Mouse (Mus musculus) midbrain, postnatal 0 days (tissue): ENCODE results near the gene Apobec1. TPM values are rescaled to one million over a fixed set of nuclear protein-coding genes. Genes with fewer than 3 reads are reported as not detected.
A peak's percentile ranks its signal among the peaks of the same experiment; 100 is the strongest.

Experiments
- ATAC-seq: fragments of 200-750 bp; cut with Nextera tagmentation; 2 replicates; pipeline ENCODE4 v1.8.0; 2017; ENCODE audit warnings: moderate number of reproducible peaks, mild to moderate bottlenecking, moderate TSS enrichment, moderate library complexity; ENCODE audit not compliant: low FRiP score
- DNase-seq: peaks from one replicate; pipeline ENCODE4 v3.0.0-alpha.2; 2015; ENCODE audit warnings: low spot score
- H3K27ac ChIP-seq: fragments of 300-500 bp; sonication (generic); 2 replicates; pipeline ENCODE4 v1.5.1; 2014; ENCODE audit warnings: low read depth, mild to moderate bottlenecking, low read length, mixed read lengths
- H3K27me3 ChIP-seq: fragments of 300-500 bp; sonication (generic); 2 replicates; pipeline ENCODE4 v1.6.1; 2014; ENCODE audit warnings: low read length, control low read depth, mixed read lengths; ENCODE audit not compliant: insufficient read depth
- H3K36me3 ChIP-seq: fragments of 300-500 bp; sonication (generic); 2 replicates; pipeline ENCODE4 v1.6.1; 2014; ENCODE audit warnings: low read length, control low read depth, mixed read lengths; ENCODE audit not compliant: insufficient read depth
- H3K4me1 ChIP-seq: fragments of 300-500 bp; sonication (generic); 2 replicates; pipeline ENCODE4 v1.6.1; 2014; ENCODE audit warnings: mild to moderate bottlenecking, control low read depth, antibody characterized with exemption, low read length, mixed read lengths; ENCODE audit not compliant: insufficient read depth
- H3K4me2 ChIP-seq: fragments of 300-500 bp; sonication (generic); 2 replicates; pipeline ENCODE4 v1.6.1; 2014; ENCODE audit warnings: low read depth, mild to moderate bottlenecking, low read length, mixed read lengths; ENCODE audit not compliant: poor library complexity, severe bottlenecking
- H3K4me3 ChIP-seq: fragments of 300-500 bp; sonication (generic); 2 replicates; pipeline ENCODE4 v1.5.1; 2014; ENCODE audit warnings: low read depth, mild to moderate bottlenecking, low read length, moderate library complexity
- H3K9ac ChIP-seq: fragments of 300-500 bp; sonication (generic); replicated peaks from 2 replicates; pipeline ENCODE4 v1.6.1; 2014; ENCODE audit warnings: mild to moderate bottlenecking, low read length, moderate library complexity, mixed read lengths; ENCODE audit not compliant: poor library complexity, severe bottlenecking
- H3K9me3 ChIP-seq: fragments of 300-500 bp; sonication (generic); 2 replicates; pipeline ENCODE4 v1.6.1; 2016; ENCODE audit warnings: low read length, control low read depth
- CTCF ChIP-seq: IDR thresholded peaks from 2 replicates; pipeline ENCODE4 v1.5.1; 2016; ENCODE audit warnings: antibody characterized with exemption, mild to moderate bottlenecking
- WGBS: fragments of 180-500 bp; shearing (Covaris S2); extraction: QIAGEN DNeasy Blood & Tissue Kit; methylation state at CpG from one replicate; pipeline ENCODE4 v1.1.7; 2014; 5-methylcytosine and 5-hydroxymethylcytosine counted together
- polyA plus RNA-seq: library from polyadenylated mRNA; unstranded; fragments of >200 nt; fragmentation: Nextera tagmentation; extraction: Ambion mirVana; gene quantifications from 2 replicates; pipeline ENCODE4 v1.2.1, GENCODE M21; 2015
- total RNA-seq: library from RNA; depleted of rRNA; stranded (reverse); fragments of >200 nt; gene quantifications from 2 replicates; pipeline ENCODE4 v1.2.3, GENCODE M21; 2014

The Apobec1 gene
- total and polyA plus RNA-seq, 2 experiments from 2014 or later: 0.88 to 2.1 TPM

- Histone ChIP-seq H3K9ac (no peak overlapping the region), H3K4me2 (peak overlapping the region; percentile 34; the same call in 1 of the 2 replicates), H3K27ac (no peak overlapping the region), H3K36me3 (no peaks in the 10 kb centered on the region), H3K9me3 (no peaks in the 10 kb centered on the region), H3K4me3 (no peak overlapping the region), H3K27me3 (no peaks in the 10 kb centered on the region), H3K4me1 (no peaks in the 10 kb centered on the region)
- 87% methylated on average over 20 of the region's 20 CpGs for WGBS
- DNase-seq (no peak), ATAC-seq (0 out of 2 replicates have a peak, but pooled peaks have one; percentile 10)
- TF ChIP-seq CTCF: no peak
Measured at GRCm38 (mm10) chr6:122561005-122561404, 41.2 kb downstream of the Apobec1 start.

GRCm38 (mm10) chr6:122560427-122560826 is 41.8 kb downstream of the Apobec1 start:
- Histone ChIP-seq H3K36me3 (no peaks in the 10 kb centered on the region), H3K27ac (no peak overlapping the region), H3K4me2 (peak overlapping the region; percentile 34), H3K4me3 (no peak overlapping the region), H3K27me3 (no peaks in the 10 kb centered on the region), H3K9ac (0 out of 2 replicates have a peak overlapping the region, but pooled peaks have one; percentile 44), H3K4me1 (no peaks in the 10 kb centered on the region), H3K9me3 (no peaks in the 10 kb centered on the region)
- peak; percentile 95 for TF ChIP-seq CTCF
- DNase-seq: peak; percentile 89
- peak; percentile 36 for ATAC-seq
- WGBS: 5% methylated on average over 17 of the region's 17 CpGs

GRCm38 (mm10) chr6:122556959-122557561 is 45.2 kb downstream of the Apobec1 start:
- peak; percentile 79 for DNase-seq
- WGBS: 23% methylated on average over 15 of the region's 15 CpGs
- Histone ChIP-seq H3K4me2 (peak overlapping the region; percentile 44), H3K27me3 (0 out of 2 replicates have a peak, but pooled peaks cover 2% of the 10 kb centered on the region), H3K9me3 (no peaks in the 10 kb centered on the region), H3K27ac (no peak overlapping the region), H3K36me3 (no peaks in the 10 kb centered on the region), H3K9ac (no peak overlapping the region), H3K4me1 (no peaks in the 10 kb centered on the region), H3K4me3 (peak overlapping the region; percentile 15)
- ATAC-seq: no peak; the same call in 1 of the 2 replicates
- TF ChIP-seq CTCF: peak; percentile 86

- H3K36me3 ChIP-seq: no peaks in the 10 kb centered on the region
- DNase-seq: no peak
- H3K9ac ChIP-seq: no peak overlapping the region
- no peak overlapping the region for H3K4me3 ChIP-seq
- ATAC-seq: no peak
- no peak overlapping the region for H3K4me2 ChIP-seq
- no peak overlapping the region for H3K27ac ChIP-seq
- WGBS: 49% methylated on average over 7 of the region's 7 CpGs
- no peak for TF ChIP-seq CTCF
- H3K4me1 ChIP-seq: no peaks in the 10 kb centered on the region
- H3K27me3 ChIP-seq: 0 out of 2 replicates have a peak, but pooled peaks cover 2% of the 10 kb centered on the region
- no peaks in the 10 kb centered on the region for H3K9me3 ChIP-seq
Measured at GRCm38 (mm10) chr6:122555266-122555665, 47.0 kb downstream of the Apobec1 start.

GRCm38 (mm10) chr6:122554102-122554501 is 48.1 kb downstream of the Apobec1 start:
- 84% methylated on average over 6 of the region's 6 CpGs for WGBS
- Histone ChIP-seq H3K9me3 (no peaks in the 10 kb centered on the region), H3K4me1 (no peaks in the 10 kb centered on the region), H3K4me2 (no peak overlapping the region), H3K36me3 (no peaks in the 10 kb centered on the region), H3K27ac (no peak overlapping the region), H3K9ac (no peak overlapping the region), H3K27me3 (0 out of 2 replicates have a peak, but pooled peaks cover 2% of the 10 kb centered on the region), H3K4me3 (no peak overlapping the region)
- ATAC-seq: no peak
- no peak for TF ChIP-seq CTCF
- no peak for DNase-seq

- no peak within 1 kb of the TSS for H3K4me3 ChIP-seq
- DNase-seq: no peak
- H3K36me3 ChIP-seq: no peaks in the 10 kb centered on the region
- H3K9me3 ChIP-seq: no peaks in the 10 kb centered on the region
- H3K4me2 ChIP-seq: no peak within 1 kb of the TSS
- ATAC-seq: no peak
- no peak within 1 kb of the TSS for H3K9ac ChIP-seq
- no peaks in the 10 kb centered on the region for H3K4me1 ChIP-seq
- no peak within 1 kb of the TSS for H3K27ac ChIP-seq
- WGBS: 60% methylated on average over 9 of the region's 9 CpGs
- TF ChIP-seq CTCF: no peak
- 0 out of 2 replicates have a peak, but pooled peaks cover 2% of the 10 kb centered on the region for H3K27me3 ChIP-seq
Measured at GRCm38 (mm10) chr6:122553606-122554005, 48.6 kb downstream of the Apobec1 start, which contains the start of gene Aicda. Aicda (plus strand) TSS chr6:122553801.
